Mouse (Mus musculus) liver, adult (tissue): ENCODE data around the gene Rabl6.

ENCODE experiments used
- GATA4 ChIP-seq: IDR thresholded peaks from 2 replicates; pipeline ENCODE4 v1.6.1; 2014; ENCODE audit warnings: mild to moderate bottlenecking, low read length; ENCODE audit not compliant: insufficient replicate concordance

The Rabl6 gene

DNA sequence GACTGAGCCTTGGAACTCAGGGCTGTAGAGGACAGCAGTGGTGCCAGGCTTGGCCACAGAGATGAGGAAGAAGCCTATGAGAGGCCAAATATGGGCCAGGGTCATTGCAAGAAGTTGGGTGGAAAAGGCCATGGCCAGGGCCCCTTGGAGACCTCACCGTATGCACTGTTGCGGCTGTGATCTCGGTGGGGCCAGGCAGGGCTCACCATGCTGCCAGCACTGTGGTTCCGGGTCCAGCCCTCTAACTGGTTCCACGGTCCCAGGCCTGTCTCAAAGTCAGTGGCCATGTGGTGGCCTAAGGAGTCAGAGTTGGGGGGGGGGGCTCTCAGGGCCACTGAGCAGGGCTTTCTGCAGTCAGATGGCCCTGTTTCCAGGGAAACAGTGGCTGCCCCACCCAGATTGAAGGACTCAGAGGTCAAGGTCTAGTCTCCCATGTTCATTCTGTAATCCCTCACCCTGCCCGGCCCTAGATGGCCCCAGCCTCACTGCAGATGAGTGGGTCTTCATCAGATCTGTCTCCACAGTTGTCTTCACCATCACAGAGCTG is 39.8 kb downstream of the Rabl6 start:
- no peak for TF ChIP-seq GATA4

DNA sequence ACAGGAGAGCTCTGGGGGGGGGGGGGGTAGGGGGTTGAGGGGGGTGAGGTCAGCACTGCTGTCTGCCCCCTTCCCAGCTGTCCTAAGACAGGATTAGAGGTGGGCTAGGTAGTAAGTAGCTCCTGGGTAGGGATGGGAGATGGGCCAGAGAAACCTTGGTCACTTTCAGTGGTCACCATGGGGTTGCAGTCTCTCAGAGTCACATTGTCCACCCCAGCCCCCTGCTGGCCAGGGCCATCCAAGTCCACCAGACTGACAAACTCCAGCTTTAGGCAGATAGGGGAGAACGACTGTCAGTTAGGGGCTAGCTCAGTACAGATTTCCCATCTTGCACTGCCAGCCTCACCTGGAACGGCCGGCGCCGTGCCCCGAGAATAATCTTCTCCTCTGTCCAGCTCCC is 41.8 kb downstream of the Rabl6 start:
- no peak for TF ChIP-seq GATA4

DNA sequence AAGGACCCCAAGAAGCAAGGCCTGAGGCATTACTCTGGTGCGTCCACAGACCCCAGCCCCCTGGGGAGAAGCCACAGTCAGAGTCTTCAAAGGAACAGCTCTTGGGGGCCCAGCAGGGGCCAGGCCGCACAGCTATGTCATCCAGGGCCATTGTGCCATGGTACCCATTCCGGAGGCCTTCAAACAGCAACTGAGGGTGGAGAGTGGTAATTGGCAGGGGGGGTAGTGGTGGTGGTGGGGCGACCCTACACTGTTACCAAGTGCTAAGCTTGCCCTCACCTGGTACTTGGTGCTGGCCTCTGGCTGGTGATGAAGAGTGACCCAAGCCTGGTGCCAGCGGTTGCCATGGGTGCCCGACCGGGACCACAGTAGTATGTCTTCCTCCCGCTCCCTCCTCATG is 42.6 kb downstream of the Rabl6 start:
- TF ChIP-seq GATA4 = no peak

DNA sequence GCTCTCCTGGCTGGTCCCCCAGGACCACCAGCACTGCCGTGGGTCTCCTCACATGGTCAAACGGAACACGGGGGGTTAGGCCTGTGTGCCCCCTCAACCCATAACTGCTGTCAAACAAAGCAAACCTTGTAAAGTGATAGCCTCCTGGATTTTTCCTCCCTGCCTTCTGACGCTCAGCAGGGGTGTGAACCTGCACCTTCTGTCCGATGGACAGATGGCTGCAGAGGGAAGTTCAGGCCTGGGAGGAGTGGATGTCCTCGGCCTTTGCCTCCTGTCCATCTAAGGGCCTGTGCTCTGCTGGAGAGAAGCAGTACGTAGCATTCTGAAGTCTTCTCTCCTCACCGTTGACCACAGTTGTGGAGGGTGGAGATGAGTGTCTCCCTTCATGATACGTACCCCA is 46.4 kb downstream of the Rabl6 start:
- TF ChIP-seq GATA4 = no peak

DNA sequence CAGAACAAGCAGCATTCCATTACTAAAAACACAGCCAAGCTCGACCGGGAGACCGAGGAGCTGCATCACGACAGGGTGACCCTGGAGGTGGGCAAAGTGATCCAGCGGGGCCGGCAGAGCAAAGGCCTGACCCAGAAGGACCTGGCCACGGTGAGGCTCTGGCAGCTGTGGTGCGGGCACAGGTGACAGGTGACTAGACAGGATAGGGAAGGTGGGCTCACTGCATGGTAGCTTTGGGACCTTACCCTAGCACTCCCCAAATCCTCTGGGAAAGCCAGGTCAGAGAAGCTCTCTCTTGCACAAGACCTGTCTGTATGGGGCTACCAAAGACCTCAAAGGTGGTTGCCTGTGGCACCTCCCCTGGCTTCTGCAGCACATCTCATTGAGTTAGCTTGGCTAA is 47.8 kb downstream of the Rabl6 start:
- TF ChIP-seq GATA4 = no peak

DNA sequence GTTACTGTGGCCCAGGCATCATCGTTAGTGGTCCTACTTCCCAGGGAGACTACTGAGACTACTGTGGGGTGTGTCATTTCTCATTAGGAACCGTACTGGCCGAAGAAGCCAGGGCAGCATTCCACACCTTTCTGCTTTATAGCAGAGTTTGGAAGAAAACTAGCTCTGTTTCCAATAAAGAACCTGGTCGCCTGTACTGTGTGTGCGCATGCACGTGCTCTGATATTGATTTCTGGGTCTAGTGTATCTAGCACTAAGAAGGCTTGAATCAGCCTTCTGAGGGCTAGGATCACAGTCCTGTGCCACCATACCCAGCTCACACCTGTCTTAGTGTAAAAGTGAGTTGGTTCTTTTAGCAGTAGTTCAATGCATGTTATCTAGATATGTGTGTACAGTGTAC is 49.5 kb downstream of the Rabl6 start:
- no peak for TF ChIP-seq GATA4

DNA sequence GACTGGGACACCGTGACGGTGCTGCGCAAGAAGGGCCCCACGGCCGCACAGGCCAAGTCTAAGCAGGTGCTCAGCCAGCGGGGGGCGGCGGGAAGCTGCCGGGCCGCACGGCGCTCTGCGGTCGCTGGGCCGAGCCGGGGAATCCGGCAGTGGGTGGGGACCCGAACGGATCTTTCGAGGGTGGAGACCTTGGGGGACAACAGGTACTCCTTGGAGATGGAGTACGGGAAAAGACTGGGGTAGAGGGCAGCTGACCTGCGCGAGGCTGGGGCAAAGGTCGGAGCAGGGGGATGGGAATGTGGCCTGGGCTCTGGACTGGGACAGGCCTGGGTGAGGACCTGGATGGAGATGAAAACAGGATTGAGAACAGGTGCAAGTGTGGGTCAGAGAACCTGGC is 50.4 kb downstream of the Rabl6 start:
- TF ChIP-seq GATA4 = no peak

DNA sequence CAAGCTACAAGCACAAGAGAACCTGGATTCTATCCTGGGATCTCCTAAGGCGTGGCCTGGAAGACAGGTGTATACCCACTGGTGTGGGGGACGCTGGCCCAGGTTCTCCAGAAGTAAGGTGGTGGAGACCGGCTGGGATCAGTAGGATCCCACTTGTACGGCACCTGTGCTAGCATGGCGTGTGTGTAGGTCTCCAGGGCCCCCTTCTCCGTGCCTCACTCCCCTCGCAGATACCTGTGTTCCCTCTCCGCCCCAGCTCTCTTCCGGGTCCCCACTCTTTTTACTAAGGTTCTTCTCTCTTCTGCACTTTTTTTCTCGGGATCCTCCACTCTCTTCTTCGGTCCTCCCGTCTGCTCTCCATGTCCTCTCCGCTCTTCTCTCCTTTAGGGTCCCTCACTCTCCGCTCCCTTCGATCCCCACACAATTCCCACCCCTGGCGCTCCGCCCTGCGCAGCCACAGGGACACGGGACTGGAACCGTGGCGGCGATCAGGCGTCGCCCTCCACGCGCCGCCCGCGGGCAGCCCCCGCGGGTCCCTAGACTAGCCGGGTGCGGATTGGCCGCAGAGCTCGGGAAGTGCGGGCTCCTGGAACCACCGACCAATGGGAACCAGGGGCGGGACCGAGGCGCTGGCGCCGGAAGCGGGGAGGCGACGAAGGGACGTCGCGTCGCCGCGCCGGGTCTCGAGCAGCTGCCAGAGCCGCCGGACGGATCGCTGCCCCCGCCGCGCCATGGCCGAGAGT is 50.9 kb downstream of the Rabl6 start, which contains the start of gene Edf1:
Gene Edf1 (plus strand): TSS at position 627 of the 743 bp plus-strand sequence.
- no peak for TF ChIP-seq GATA4

DNA sequence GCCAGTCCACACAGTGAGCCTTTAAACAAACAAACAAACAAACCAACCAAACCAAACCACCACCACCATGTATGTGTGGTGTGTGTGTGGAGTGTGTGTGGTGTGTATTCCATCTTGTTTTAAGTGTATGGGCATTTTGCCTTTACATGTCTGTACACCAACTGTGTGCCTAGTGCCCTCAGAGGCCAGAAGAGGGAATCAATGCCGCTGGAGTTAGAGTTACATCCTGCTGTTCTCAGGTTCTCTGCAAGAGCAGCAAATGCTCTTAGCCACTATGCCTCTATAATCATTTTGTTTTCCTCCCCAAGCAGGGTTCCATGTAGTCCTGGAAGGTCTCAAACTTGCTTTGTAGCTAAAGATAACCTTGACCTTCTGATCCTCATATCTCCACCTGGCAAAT is 52.0 kb downstream of the Rabl6 start:
- TF ChIP-seq GATA4 = no peak

DNA sequence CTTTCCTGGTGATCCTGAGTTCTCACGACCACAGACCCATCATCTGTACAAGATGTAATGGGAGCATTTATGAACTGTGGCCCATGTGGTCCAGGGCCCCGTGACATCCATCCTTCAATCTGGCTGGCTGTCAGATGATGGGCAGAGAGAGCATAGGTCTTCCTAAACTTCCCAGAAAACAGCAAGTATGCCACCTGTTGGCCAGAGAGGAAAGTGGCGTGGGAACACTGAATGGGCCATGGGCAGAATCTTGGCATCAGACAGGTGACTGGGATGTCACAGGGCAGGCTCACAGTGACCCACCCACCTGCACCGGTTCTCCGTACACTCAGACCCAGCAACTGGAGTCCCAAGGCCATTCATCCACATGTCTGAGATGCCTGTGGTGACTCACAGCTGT is 57.1 kb downstream of the Rabl6 start:
- TF ChIP-seq GATA4 = no peak

DNA sequence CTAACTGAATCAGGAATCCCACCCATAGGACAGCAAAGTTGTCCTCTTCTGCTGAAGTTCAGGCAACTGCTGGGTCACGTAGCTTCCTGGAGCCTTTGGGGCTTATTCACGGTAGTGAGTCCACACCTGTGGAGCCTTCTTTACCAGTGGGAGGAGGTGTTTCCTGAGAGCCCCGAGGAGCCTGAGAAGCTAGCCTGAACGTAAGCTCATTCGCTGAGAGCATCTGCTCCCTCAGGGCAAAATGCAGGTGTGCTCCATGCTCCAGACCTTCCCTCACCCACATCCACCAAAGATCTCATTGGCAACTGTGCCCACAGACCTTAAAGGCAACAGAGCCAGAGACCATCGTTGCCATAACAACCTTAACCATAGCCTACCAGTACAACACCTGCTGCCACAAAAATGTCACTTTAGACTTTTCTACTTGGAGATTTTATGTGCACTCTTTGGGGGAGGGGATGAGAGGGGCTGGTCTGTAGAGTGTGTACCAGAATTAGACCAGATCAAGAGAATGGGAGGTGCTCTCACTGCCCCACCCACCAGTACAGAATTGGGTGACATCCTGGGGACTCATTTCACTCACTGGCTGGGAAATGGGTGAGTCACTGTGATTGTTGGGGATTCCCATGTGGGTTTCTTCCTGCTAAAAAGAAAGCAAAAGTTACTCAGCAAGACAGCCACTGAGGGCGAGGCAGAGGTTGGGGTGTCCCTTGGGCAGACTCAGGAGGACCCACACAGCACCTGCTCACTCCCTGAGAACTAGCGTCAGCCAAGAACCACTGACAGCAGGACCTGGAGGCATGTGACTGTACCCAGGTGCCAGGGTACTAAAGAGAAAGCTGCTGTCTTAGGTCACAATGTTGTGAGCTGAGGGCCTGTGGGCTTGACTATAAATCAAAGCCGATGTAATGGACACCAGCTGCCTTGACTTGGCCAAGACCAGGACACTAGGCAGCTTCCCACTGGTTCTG is 59.0 kb downstream of the Rabl6 start:
- no peak for TF ChIP-seq GATA4

DNA sequence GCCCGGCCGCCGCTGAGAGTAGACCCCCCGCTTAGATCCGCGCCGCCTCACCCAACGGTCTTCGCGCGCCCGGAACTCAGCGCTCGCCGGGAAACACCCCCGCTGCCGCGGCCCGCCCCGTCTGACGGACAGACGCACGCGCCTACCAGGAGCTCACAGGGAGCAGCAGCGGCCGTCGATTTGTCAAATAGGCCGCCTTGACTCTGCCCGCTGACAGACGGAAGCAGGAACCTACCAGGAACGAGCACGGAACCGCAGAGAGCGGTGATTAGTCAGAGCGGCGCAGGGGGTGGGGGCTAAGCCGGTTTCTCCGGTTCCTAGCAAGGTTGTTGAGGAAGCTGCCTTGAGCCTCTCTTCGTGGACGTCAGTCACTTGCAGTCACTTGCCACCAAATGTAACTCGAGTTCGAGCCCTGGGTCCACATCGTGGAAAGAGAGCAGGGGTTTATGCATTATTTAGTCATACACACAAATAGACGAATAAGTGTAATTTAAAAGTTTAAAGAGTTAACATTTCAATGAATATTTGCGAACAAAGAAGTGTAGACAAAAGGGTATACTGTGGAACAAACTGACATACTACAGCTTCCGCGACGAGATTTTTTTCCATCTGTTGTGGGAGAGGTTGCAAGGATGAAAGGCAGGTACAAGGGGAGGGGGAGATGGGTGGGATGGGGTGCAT is 61.4 kb downstream of the Rabl6 start, which contains the start of gene Traf2:
Gene Traf2 (minus strand): TSS at position 130 of the 681 bp plus-strand sequence.
- TF ChIP-seq GATA4 = no peak; the same call in 1 of the 2 replicates

DNA sequence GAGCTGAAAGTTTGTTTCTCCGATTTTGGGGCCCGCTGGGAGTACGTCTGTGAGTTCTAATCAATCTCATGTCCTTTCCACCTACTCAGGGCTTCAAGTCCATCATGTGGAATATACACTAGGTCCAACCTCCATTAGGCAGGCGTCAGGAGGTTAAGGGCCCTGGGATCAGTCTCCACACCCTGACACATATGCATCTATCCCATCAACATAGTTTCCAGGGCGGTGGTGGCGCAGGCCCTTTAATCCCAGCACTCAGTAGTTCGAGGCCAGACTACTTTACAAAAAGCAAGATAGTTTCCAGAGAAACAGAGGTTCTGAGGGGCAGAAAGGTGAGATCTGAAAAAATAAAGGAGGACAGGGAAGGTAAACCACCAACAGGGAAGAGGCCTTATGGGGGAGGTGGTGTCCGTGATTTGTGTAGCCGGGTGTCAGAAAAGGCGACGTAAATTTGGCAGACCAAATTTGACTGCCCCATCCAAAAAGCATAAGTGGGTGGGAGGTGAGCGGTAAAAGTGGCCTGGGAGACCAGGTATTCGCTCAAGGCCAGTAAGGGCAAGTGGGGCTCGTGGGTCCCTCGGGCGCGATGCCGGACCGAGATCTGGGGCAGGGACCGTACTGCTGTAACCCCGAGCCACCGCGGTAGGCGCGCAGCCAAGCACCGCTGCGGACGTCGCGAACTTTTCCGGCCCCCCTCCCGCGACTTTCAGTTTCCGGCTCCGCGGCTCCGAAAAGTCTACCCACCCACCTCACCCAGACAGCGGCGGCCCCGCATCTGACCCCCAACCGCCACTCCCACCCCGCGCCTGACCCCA is 62.1 kb downstream of the Rabl6 start:
- TF ChIP-seq GATA4 = no peak; the same call in 1 of the 2 replicates

DNA sequence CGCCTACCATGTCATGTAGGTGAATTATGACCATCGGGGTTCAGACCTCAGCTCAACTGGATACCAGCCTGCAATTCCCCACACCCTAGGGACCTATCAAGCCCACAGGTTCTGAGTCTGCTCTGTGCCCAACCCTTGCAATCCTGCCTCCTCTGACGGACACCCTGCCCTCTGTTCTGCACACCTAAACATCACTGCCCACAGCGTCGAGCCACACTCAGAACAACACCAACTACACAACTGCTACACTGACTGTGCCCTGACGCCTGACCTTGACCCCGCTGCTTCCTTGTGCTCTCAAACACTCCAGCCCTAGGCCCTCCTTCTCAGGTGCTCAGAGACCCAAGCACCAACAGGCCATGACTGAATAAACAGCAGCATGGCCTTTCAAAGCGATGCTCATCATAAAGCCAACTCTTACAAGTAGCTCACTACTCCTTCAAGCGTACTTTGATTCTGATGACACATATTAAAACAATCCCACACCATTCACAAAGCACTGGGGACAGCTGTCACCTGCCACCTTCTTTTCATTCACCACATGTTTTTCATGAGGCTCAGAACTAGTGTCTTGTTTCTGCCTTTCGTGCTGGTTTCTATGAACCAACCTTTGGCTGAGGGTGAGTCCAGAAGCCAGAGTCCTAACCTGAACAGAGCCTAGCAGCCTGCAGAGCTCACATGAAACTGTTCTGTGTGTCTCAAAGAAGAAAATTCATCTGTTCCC is 66.5 kb downstream of the Rabl6 start:
- no peak for TF ChIP-seq GATA4
